Mouse (Mus musculus) cerebellum, adult 2 months (tissue): Measurements from ENCODE around the gene Fam193a. TPM values are rescaled to one million over a fixed set of nuclear protein-coding genes. Genes with fewer than 3 reads are reported as not detected.

Source experiments
- DNase-seq, 2 experiments: peaks; one replicate each; pipeline ENCODE4 v3.0.0; 2021
- H3K27ac ChIP-seq: fragments of 200-500 bp; 2 replicates; pipeline ENCODE4 v1.5.1; 2012; ENCODE audit warnings: low read length, control low read depth, inconsistent platforms; ENCODE audit not compliant: insufficient read depth
- H3K27me3 ChIP-seq: fragments of 200-500 bp; 2 replicates; pipeline ENCODE4 v1.6.1; 2012; ENCODE audit warnings: inconsistent platforms, mild to moderate bottlenecking, low read length, moderate library complexity; ENCODE audit not compliant: control insufficient read depth, insufficient read depth
- H3K4me1 ChIP-seq: fragments of 200-500 bp; 2 replicates; pipeline ENCODE4 v1.6.1; 2011; ENCODE audit warnings: low read length; ENCODE audit not compliant: control insufficient read depth, insufficient read depth
- H3K4me3 ChIP-seq: fragments of 200-500 bp; replicated peaks from 2 replicates; pipeline ENCODE3; 2011; ENCODE audit warnings: mild to moderate bottlenecking, low read depth, low read length, control low read depth; ENCODE audit not compliant: insufficient read depth
- CTCF ChIP-seq: fragments of 200-500 bp; IDR thresholded peaks from 2 replicates; pipeline ENCODE4 v1.5.1; 2011; ENCODE audit warnings: low read depth, mild to moderate bottlenecking, control low read depth, low read length, moderate library complexity, borderline replicate concordance; ENCODE audit not compliant: insufficient read depth
- POLR2A ChIP-seq: fragments of 200-500 bp; IDR thresholded peaks from 2 replicates; pipeline ENCODE4 v1.6.1; 2011; ENCODE audit warnings: low read length, control low read depth, borderline replicate concordance; ENCODE audit not compliant: insufficient read depth
- WGBS: fragments of 180-500 bp; shearing (Covaris S2); methylation state at CpG from one replicate; pipeline ENCODE4 v1.1.7; 2018; 5-methylcytosine and 5-hydroxymethylcytosine counted together
- polyA plus RNA-seq: library from polyadenylated mRNA; depleted of rRNA; stranded (reverse); fragments of >200 nt; gene quantifications from 2 replicates; pipeline ENCODE4 v1.2.3, GENCODE M21; 2012

The Fam193a gene
- polyA plus RNA-seq, 1 experiment, result 45.5 TPM

GRCm38 (mm10) chr5:34386744-34387143 is 17.0 kb downstream of the Fam193a start:
- no peak overlapping the region for H3K4me3 ChIP-seq
- TF ChIP-seq CTCF, result no peak
- TF ChIP-seq POLR2A, result no peak
- DNase-seq, result no peak
- 97% methylated on average over 2 of the region's 2 CpGs for WGBS
- H3K4me1 ChIP-seq, result no peaks in the 10 kb centered on the region
- H3K27ac ChIP-seq, result no peak overlapping the region
- H3K27me3 ChIP-seq, result no peaks in the 10 kb centered on the region

- no peak overlapping the region for H3K27ac ChIP-seq
- H3K4me3 ChIP-seq, result no peak overlapping the region
- DNase-seq, result peak in 1 of 2 experiments; percentile 59
- H3K27me3 ChIP-seq, result no peaks in the 10 kb centered on the region
- no peak for TF ChIP-seq POLR2A
- no peak for TF ChIP-seq CTCF
- 17% methylated on average over 8 of the region's 8 CpGs for WGBS
- H3K4me1 ChIP-seq, result peaks cover 14% of the 10 kb centered on the region
Measured at GRCm38 (mm10) chr5:34393251-34393650, 23.5 kb downstream of the Fam193a start.

GRCm38 (mm10) chr5:34395347-34395746 is 25.6 kb downstream of the Fam193a start:
- no peak for TF ChIP-seq POLR2A
- no peak for TF ChIP-seq CTCF
- H3K27ac ChIP-seq, result no peak overlapping the region

GRCm38 (mm10) chr5:34395850-34396540 is 26.3 kb downstream of the Fam193a start:
- peak in 1 of 2 experiments; percentile 29 for DNase-seq
- Histone ChIP-seq H3K4me1 (peaks cover 18% of the 10 kb centered on the region), H3K4me3 (no peak overlapping the region), H3K27ac (no peak overlapping the region), H3K27me3 (no peaks in the 10 kb centered on the region)
- no peak for TF ChIP-seq POLR2A
- TF ChIP-seq CTCF, result no peak
- 43% methylated on average over 2 of the region's 2 CpGs for WGBS

More at GRCm38 (mm10) chr5:34395347-34395746, 25.6 kb downstream of the Fam193a start:
- 98% methylated on average over 1 of the region's 1 CpGs for WGBS
- no peak for DNase-seq
- H3K4me3 ChIP-seq, result no peak overlapping the region
- no peaks in the 10 kb centered on the region for H3K27me3 ChIP-seq
- peaks cover 18% of the 10 kb centered on the region for H3K4me1 ChIP-seq

- Histone ChIP-seq H3K4me3 (no peak overlapping the region), H3K4me1 (peaks cover 18% of the 10 kb centered on the region), H3K27me3 (no peaks in the 10 kb centered on the region), H3K27ac (0 out of 2 replicates have a peak overlapping the region, but pooled peaks have one; percentile 43)
- WGBS, result 78% methylated on average over 2 of the region's 2 CpGs
- TF ChIP-seq POLR2A (no peak), CTCF (no peak)
- DNase-seq, result no peak
Measured at GRCm38 (mm10) chr5:34397866-34398265, 28.1 kb downstream of the Fam193a start.

- WGBS, result 20% methylated on average over 1 of the region's 1 CpGs
- no peak for TF ChIP-seq POLR2A
- no peak for TF ChIP-seq CTCF
- H3K4me3 ChIP-seq, result no peak overlapping the region
- no peak overlapping the region for H3K27ac ChIP-seq
- H3K4me1 ChIP-seq, result peaks cover 18% of the 10 kb centered on the region
- peak; percentile 44 to 75 for DNase-seq
- H3K27me3 ChIP-seq, result no peaks in the 10 kb centered on the region
Measured at GRCm38 (mm10) chr5:34398326-34398725, 28.6 kb downstream of the Fam193a start.

- 76% methylated on average over 6 of the region's 6 CpGs for WGBS
Measured at GRCm38 (mm10) chr5:34407366-34407918, 37.7 kb downstream of the Fam193a start.

GRCm38 (mm10) chr5:34409002-34409401 is 39.3 kb downstream of the Fam193a start:
- Histone ChIP-seq H3K27me3 (no peaks in the 10 kb centered on the region), H3K27ac (no peak overlapping the region), H3K4me1 (peaks cover 4% of the 10 kb centered on the region), H3K4me3 (no peak overlapping the region)
- WGBS, result 82% methylated on average over 1 of the region's 1 CpGs
- TF ChIP-seq CTCF (no peak), POLR2A (no peak)
- DNase-seq, result no peak

More at GRCm38 (mm10) chr5:34407366-34407918, 37.7 kb downstream of the Fam193a start:
- Histone ChIP-seq H3K4me3 (no peak overlapping the region), H3K4me1 (peaks cover 4% of the 10 kb centered on the region), H3K27me3 (no peaks in the 10 kb centered on the region), H3K27ac (no peak overlapping the region)
- TF ChIP-seq CTCF, result no peak
- TF ChIP-seq POLR2A, result no peak
- DNase-seq, result no peak
